Mouse (Mus musculus): ENCODE measurements at regions not wholly inside any gene's neighbourhood (a gene's known extent, or its start where the extent isn't known, plus 50 kb on each side); places are given as distances from the start of the nearest gene placed in this dataset.

GRCm38 (mm10) chr14:73996229-73996628 is 335.2 kb downstream of the Gm21750 start:
- TF ChIP-seq CTCF (IDR thresholded peaks at IDR 0.05; ENCODE audit: low read depth, low read length) (no peak), GATA2 (IDR thresholded peaks at IDR 0.05; ENCODE audit: borderline replicate concordance, low read depth, low read length) (no peak), TAL1 (conservative IDR thresholded peaks at IDR 0.05; ENCODE audit: low read depth, low read length) (no peak), GATA1 (IDR thresholded peaks at IDR 0.05; ENCODE audit: borderline replicate concordance, low read length) (no peak), POLR2AphosphoS5 (IDR thresholded peaks at IDR 0.05; ENCODE audit: insufficient replicate concordance, low read depth, low read length) (no peak)

All from G1E (cell line).